Mouse (Mus musculus): ENCODE results near the gene Depdc1b.

GRCm38 (mm10) chr13:108403197-108403596 lies 87.1 kb downstream of the Depdc1b start:
- TF ChIP-seq GATA1 (IDR thresholded peaks at IDR 0.05; ENCODE audit: low read length), result no peak
- TF ChIP-seq TAL1 (IDR thresholded peaks at IDR 0.05; ENCODE audit: low read length), result no peak

All from erythroblast, embryonic 14.5 days (primary cell).